9 mouse cellular contexts compared by ENCODE assay signal in the genomic region with DNA sequence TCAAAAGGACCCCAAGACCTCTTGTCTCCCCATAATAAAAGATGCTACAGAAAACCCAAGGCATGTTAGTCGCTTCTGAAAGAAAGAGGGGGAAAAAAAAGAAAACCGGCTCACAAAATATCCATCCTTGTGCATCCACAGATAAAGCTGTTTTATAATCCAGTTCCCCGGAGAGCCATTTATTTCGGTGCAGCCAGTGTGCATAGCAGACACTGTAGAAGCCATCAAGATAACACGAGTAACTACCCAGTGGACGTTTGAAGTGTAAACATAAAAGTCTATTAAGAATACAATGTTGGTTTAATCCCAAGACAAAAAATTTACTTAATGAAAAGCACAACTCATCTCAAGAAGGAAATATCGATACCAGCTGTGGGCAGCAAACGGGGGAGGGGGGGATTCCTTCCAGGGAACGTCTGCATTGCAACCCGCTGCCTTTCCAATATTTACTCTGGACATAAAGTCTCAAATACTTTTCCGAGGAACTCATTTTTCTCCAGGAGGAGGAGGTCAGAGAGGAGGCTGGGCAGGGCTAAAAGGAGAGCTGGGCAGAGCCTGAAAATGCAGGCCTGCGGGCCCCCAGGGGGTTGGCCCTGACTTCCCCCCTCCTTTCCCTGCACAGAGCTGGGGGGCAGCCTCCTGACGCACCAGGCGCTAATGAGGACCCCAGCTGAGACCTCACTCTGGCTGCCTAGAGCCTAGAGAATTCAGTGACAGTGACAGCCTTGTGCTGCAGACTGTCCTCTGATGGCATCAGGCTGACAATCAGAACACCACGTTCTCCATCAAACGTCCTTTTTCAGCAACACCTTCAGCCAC. TPM values are rescaled to one million over a fixed set of nuclear protein-coding genes. Genes with fewer than 3 reads are reported as not detected.
DNase-seq lines count a peak whose midpoint lies in the region; ATAC-seq lines count a peak whose summit lies in the region.
"Had no signal": no experiment of that assay in that cellular context is flagged by ENCODE, and none has a peak within 500 bp of the region (broad histone marks: within the 10 kb centered on the region; RNA-seq: fewer than 3 reads in every experiment).

No protein-coding gene starts in this region.

- intact Hi-C loops in left cerebral cortex, postnatal 10 days (cut with DNase I), result no loop called here
- intact Hi-C loops in left cerebral cortex, postnatal 4 days (cut with DNase I), result no loop called here

- ATAC-seq in heart, embryonic 12.5 days (ENCODE audit: insufficient number of reproducible peaks, low FRiP score), result no peak
- no peak for ATAC-seq in embryonic facial prominence, embryonic 14.5 days (ENCODE audit: low read depth)
- ATAC-seq in midbrain, embryonic 12.5 days (ENCODE audit: low FRiP score, low read depth), result peak; percentile 56; the same call in 1 of the 2 replicates

- H3K36me3 ChIP-seq in heart, embryonic 12.5 days, result peaks cover 4% of the 10 kb centered on the region; the same call in 1 of the 2 replicates
- H3K36me3 ChIP-seq in heart, embryonic 10.5 days, result 0 out of 2 replicates have a peak, but pooled peaks cover 5% of the 10 kb centered on the region
- H3K36me3 ChIP-seq in embryonic facial prominence, embryonic 14.5 days (ENCODE audit: control insufficient read depth, insufficient read depth, low read length), result no peaks in the 10 kb centered on the region
- no peaks in the 10 kb centered on the region for H3K36me3 ChIP-seq in midbrain, embryonic 12.5 days

- 22% methylated on average over 16 of the region's 16 CpGs for WGBS in heart, embryonic 12.5 days
- 21% methylated on average over 16 of the region's 16 CpGs for WGBS in heart, embryonic 10.5 days
- 12% methylated on average over 16 of the region's 16 CpGs for WGBS in embryonic facial prominence, embryonic 14.5 days
- WGBS in midbrain, embryonic 12.5 days, result 3% methylated on average over 16 of the region's 16 CpGs

- H3K27me3 ChIP-seq in heart, embryonic 12.5 days (replicated peaks), result peaks cover 66% of the 10 kb centered on the region
- H3K27me3 ChIP-seq in heart, embryonic 10.5 days (ENCODE audit: insufficient read depth, poor library complexity, severe bottlenecking), result peaks cover 75% of the 10 kb centered on the region
- peaks cover 33% of the 10 kb centered on the region for H3K27me3 ChIP-seq in embryonic facial prominence, embryonic 14.5 days (replicated peaks; ENCODE audit: control insufficient read depth, insufficient read depth, low read length)
- H3K27me3 ChIP-seq in midbrain, embryonic 12.5 days, result peaks cover 79% of the 10 kb centered on the region

- H3K4me2 ChIP-seq in heart, embryonic 12.5 days, result peak overlapping the region; percentile 0
- peak overlapping the region; percentile 23; the same call in 1 of the 2 replicates for H3K4me2 ChIP-seq in embryonic facial prominence, embryonic 14.5 days (ENCODE audit: low read depth, low read length)
- peak overlapping the region; percentile 44 for H3K4me2 ChIP-seq in midbrain, embryonic 12.5 days (replicated peaks)

- peak overlapping the region; percentile 29; the same call in 1 of the 2 replicates for H3K9ac ChIP-seq in heart, embryonic 12.5 days
- no peak overlapping the region for H3K9ac ChIP-seq in embryonic facial prominence, embryonic 14.5 days (ENCODE audit: low read depth, low read length)
- H3K9ac ChIP-seq in midbrain, embryonic 12.5 days (replicated peaks), result no peak overlapping the region; the same call in 1 of the 2 replicates

- no peak for DNase-seq in heart, embryonic 10.5 days (ENCODE audit: low spot score)
- peak; percentile 51 for DNase-seq in MN1 (ENCODE audit: low spot score)
- peak; percentile 28 for DNase-seq in embryonic facial prominence, embryonic 14.5 days (ENCODE audit: low spot score)
- no peak for DNase-seq in c-Kit-positive CD71-positive TER-119-positive erythroid progenitor cells, embryonic 14.5 days (ENCODE audit: low spot score)
- no peak for DNase-seq in left cerebral cortex, postnatal 10 days (ENCODE audit: extremely low spot score in 1 of 2, low spot score in 2 of 2)
- no peak for DNase-seq in left cerebral cortex, postnatal 4 days
- DNase-seq: layer of hippocampus, postnatal 36 days had no signal

- no peaks in the 10 kb centered on the region for H3K9me3 ChIP-seq in heart, embryonic 12.5 days (replicated peaks)
- no peaks in the 10 kb centered on the region for H3K9me3 ChIP-seq in heart, embryonic 10.5 days
- no peaks in the 10 kb centered on the region for H3K9me3 ChIP-seq in embryonic facial prominence, embryonic 14.5 days (ENCODE audit: control insufficient read depth, low read length)
- H3K9me3 ChIP-seq in midbrain, embryonic 12.5 days, result no peaks in the 10 kb centered on the region

- H3K4me3 ChIP-seq in heart, embryonic 12.5 days, result no peak overlapping the region
- H3K4me3 ChIP-seq in heart, embryonic 10.5 days, result no peak overlapping the region
- no peak overlapping the region for H3K4me3 ChIP-seq in embryonic facial prominence, embryonic 14.5 days (ENCODE audit: low read depth, low read length)
- no peak overlapping the region for H3K4me3 ChIP-seq in midbrain, embryonic 12.5 days

- H3K4me1 ChIP-seq in heart, embryonic 12.5 days (replicated peaks), result peaks cover 25% of the 10 kb centered on the region
- H3K4me1 ChIP-seq in heart, embryonic 10.5 days, result peaks cover 25% of the 10 kb centered on the region
- H3K4me1 ChIP-seq in embryonic facial prominence, embryonic 14.5 days (ENCODE audit: control insufficient read depth, insufficient read depth, low read length), result peaks cover 21% of the 10 kb centered on the region
- H3K4me1 ChIP-seq in midbrain, embryonic 12.5 days, result peaks cover 37% of the 10 kb centered on the region

- H3K27ac ChIP-seq in heart, embryonic 12.5 days (ENCODE audit: poor library complexity, severe bottlenecking), result no peak overlapping the region
- no peak overlapping the region for H3K27ac ChIP-seq in heart, embryonic 10.5 days
- H3K27ac ChIP-seq in embryonic facial prominence, embryonic 14.5 days (replicated peaks; ENCODE audit: low read depth, low read length), result no peak overlapping the region
- peak overlapping the region; percentile 46; the same call in 1 of the 2 replicates for H3K27ac ChIP-seq in midbrain, embryonic 12.5 days (replicated peaks)

RNA-seq across cellular contexts. Expression of gene Ntn1, which starts 21.5 kb away (rescaled TPM):
- 38.6 and 41.9 TPM in 2 replicates for polyA plus RNA-seq in heart, embryonic 12.5 days (2016; fragmentation: Nextera tagmentation; extraction: Ambion mirVana)
- 7.0 and 16.2 TPM in 2 replicates for polyA plus RNA-seq in heart, embryonic 10.5 days (2016; fragmentation: Nextera tagmentation; extraction: Ambion mirVana)
- polyA plus RNA-seq in embryonic facial prominence, embryonic 14.5 days (2014; fragmentation: Nextera tagmentation; extraction: Ambion mirVana), result 4.6 and 6.3 TPM in 2 replicates
- 26.6 and 34.6 TPM in 2 replicates for polyA plus RNA-seq in midbrain, embryonic 12.5 days (2016; fragmentation: Nextera tagmentation; extraction: Ambion mirVana)
- total RNA-seq in left cerebral cortex, postnatal 10 days (2021), result 10 to 100 TPM in 1 of 2 experiments, 1 to 10 TPM in 1; 8.8 to 10.6 TPM
- 10 to 100 TPM; 10.6 to 14.7 TPM for total RNA-seq in left cerebral cortex, postnatal 4 days (2021)

RNA-seq across cellular contexts. Expression of gene Pik3r5, which starts 52.8 kb away (rescaled TPM):
- polyA plus RNA-seq in heart, embryonic 12.5 days (2016; fragmentation: Nextera tagmentation; extraction: Ambion mirVana), result 0.14 and 0.21 TPM in 2 replicates
- polyA plus RNA-seq in heart, embryonic 10.5 days (2016; fragmentation: Nextera tagmentation; extraction: Ambion mirVana), result 0.07 and 0.48 TPM in 2 replicates
- polyA plus RNA-seq in embryonic facial prominence, embryonic 14.5 days (2014; fragmentation: Nextera tagmentation; extraction: Ambion mirVana), result 0.48 and 1.1 TPM in 2 replicates
- polyA plus RNA-seq in midbrain, embryonic 12.5 days (2016; fragmentation: Nextera tagmentation; extraction: Ambion mirVana), result 0.34 and 0.63 TPM in 2 replicates
- total RNA-seq in left cerebral cortex, postnatal 10 days (2021), result 1 to 10 TPM; 2.5 to 2.7 TPM
- under 1 TPM; 0.56 to 0.97 TPM for total RNA-seq in left cerebral cortex, postnatal 4 days (2021)

Comparison
In these comparisons a context has a peak if more than half of its experiments do, and no peak if none do; other contexts are left out.
1. DNase-seq: peak in MN1 (single experiment) and embryonic facial prominence, embryonic 14.5 days (single experiment); none in heart, embryonic 10.5 days (single experiment), c-Kit-positive CD71-positive TER-119-positive erythroid progenitor cells, embryonic 14.5 days (single experiment), left cerebral cortex, postnatal 10 days (0 of 2) and left cerebral cortex, postnatal 4 days (single experiment).
2. Peak in every context shown above with its lines, with median percentiles within 50 percentile points of each other: H3K4me2 ChIP-seq.